Mouse (Mus musculus) T-helper 17 cell (primary cell): ENCODE results near the gene Serpinb9b.

Experiments used
- in situ Hi-C, 2 experiments: fragments of 300-600 bp; cut with MboI, MseI; formaldehyde crosslinking; loops; 1 replicate in 1 of 2; 2 replicates in 1 of 2; pipeline ENCODE4 v1.15.1; 2025; ENCODE audit warnings: high pct_unique_total_duplicates in 2 of 2

Serpinb9b gene

DNA sequence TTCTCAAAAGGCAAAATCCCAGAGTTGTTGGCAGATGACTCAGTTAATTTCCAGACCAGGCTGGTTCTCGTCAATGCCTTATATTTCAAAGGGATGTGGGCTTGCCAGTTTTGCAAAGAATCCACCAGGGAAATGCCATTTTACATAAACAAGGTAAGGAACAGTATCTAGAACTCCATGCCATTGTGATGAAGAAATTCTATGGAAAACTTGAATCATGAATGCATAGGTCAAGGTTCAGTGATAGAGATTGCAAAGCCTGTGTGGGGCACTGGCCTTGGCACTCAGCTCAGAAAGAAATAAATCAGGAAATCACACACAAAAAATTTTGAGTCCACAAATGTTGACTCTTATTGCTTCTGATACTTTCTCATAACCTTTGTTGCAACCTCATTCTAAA, 8.3 kb downstream of the Serpinb9b start:
- in situ Hi-C loops, result no loop called here

DNA sequence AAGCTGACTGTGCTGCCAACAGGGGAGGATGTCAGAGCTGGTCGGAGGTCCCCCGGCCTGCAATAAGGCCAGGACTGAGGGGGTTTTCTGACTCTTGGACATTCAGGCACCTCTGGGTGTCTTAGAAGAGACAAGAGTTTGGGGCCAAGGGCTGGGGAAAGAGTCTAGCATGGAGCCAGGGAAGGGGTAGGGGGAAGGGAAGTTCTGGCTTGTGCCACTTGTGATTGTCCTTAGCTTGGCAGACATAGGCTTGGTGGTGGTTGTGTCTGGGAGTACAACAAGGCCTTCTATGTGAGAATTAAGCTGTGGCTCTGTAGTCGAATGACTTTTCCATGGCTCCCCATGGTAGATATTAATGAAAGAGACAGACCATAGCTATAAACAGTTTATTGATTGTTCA, 16.3 kb downstream of the Serpinb9b start:
- in situ Hi-C loops, result no loop called here

DNA sequence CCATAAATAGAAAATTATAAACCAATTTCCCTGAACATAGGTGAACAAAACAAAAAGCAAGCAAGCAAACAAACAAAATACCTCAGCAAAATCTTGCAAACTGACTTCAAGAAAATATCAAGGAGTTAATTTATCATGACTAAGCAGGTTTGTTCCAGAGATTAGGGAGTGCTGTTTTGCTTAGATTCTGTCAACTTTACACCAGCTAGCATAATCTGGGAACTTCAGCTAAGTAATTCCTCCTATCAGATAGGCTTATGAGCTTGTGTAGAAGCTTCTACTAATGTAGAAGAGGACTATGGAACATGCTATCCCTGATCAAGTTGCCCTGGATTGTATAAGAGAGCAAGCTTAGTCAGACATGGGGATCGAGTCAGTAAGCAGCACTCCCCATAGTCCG, 20.0 kb downstream of the Serpinb9b start:
- in situ Hi-C loops, result no loop called here

DNA sequence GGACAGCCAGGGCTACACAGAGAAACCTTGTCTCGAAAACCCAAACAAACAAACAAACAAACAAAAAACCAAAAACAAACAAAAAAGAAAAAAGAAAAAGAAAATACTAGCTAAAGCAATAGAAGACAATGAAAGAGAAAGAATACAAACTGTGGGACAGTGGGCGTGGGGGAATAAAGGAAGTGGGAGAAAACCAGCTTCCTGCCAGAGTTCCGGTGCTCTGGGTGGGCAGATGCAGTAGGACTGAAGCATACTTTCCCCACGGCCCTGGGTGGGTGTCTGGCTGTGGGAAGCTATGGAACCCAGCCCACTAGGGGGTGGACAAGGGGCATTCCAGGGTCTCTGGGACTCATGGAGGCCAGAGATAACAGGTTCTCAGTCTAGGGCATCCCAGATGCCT, 21.0 kb downstream of the Serpinb9b start:
- in situ Hi-C loops, result no loop called here

DNA sequence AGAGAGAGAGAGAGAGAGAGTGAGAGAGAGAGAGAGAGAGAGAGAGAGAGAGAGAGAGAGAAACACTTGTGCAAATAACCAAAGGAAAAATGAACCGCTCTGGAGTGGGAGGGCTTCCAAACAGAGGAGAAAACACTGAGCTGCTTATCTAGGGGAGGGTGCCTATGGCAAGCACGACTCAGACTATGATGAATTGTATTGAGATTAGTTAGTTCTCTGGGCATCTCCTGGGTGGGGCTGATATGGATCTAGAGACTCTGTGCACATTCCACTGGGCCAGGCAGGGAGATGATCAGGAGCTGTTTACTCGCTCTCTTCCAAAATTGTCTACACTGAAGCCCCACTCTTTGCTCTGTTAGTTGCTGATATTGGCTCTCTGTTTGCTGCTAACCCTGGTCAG, 24.5 kb downstream of the Serpinb9b start:
- in situ Hi-C loops, result no loop called here

DNA sequence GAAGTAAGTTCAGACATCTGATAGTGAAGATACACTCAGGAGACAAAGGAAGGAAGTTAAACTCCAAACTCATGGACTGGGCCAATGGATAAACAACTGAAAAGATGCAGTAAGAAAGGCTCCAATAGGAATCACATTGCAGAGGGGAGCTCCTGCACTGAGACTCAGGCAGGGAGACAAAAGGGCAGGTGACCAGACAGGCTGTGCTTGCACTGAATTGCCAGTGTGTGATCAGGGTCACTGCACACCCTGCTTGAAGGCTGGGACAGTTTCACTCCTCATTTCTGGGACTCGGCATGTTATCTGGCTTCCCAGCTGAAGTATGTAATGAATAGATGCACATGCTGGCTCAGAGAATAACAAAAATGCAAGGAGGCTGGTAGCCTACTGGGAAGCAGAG, 35.8 kb downstream of the Serpinb9b start:
- in situ Hi-C loops, result no loop called here

DNA sequence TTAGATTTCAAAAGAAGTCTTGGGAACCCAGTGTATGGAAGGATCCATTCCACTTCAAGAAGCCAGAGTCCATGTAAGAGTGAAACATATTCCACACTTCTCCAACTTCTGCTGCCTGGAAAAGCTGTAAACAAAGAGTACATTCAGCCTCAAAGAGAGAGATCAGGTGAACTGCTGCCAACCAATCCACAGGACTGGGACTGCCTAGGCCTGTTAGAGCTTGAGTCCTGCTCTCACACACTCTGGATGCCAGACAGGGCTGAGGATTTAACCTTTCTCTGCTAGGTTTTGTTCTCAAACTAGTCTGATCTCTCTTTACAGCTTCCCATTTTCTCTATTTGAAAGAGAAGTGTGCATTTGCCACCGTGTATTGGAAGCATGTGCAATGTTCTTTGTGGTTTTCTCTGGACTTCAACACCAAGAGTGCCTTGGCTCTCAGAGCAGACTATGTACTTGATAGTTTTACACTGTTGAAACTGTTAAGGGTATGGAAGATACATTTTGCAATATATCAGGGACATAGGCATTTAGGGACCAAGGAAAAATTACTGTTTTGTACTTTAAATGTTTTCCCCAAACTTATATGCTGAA, 40.3 kb downstream of the Serpinb9b start:
- in situ Hi-C loops, result loop anchor here in 1 of 2 experiments (5.0 kb wide), 1 partner anchor 50 kb away; no protein-coding TSS in a partner anchor

DNA sequence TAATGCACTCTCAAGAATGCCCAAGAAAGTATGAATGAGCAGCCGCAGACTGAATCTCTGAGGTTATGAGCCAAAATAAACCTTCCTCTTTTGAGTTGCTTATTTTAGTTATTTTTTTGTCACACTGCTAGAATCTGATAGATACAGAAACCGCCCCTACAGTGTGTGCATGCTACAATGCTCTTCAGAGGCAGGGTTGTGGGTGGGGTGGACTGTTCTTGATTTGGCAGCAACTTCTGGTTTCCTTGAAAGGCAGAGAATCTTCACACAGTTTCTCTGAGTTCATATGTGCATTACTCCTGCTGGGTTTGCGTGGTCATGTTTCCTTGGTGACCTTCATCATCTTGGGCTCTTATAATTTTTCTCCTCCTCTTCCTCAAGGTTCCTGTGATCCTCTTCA, 40.9 kb downstream of the Serpinb9b start:
- in situ Hi-C loops, result loop anchor here in 1 of 2 experiments (5.0 kb wide), 1 partner anchor 51 kb away; no protein-coding TSS in a partner anchor

DNA sequence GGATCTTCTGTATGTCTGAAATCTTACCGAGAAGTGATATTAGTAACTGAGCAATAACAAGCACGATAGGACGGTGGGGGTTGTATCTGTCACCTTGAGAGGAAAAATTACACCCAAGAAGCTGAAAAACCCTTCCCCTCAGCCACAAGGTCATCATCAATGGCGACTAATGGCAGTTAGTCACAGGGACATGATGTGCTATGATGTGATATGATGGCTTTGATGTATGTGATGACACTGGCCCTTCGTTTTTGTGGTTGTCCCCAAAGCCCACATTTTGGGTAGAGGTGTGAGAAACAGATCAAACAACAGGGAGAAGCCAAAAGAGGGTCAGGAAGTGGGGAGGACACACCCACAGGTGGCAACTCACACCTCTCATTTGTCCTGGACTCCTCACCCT, 44.6 kb downstream of the Serpinb9b start:
- in situ Hi-C loops, result loop anchor here (5.0 to 10.0 kb wide), 4 partner anchors 89 to 1633 kb away; no protein-coding TSS in a partner anchor

DNA sequence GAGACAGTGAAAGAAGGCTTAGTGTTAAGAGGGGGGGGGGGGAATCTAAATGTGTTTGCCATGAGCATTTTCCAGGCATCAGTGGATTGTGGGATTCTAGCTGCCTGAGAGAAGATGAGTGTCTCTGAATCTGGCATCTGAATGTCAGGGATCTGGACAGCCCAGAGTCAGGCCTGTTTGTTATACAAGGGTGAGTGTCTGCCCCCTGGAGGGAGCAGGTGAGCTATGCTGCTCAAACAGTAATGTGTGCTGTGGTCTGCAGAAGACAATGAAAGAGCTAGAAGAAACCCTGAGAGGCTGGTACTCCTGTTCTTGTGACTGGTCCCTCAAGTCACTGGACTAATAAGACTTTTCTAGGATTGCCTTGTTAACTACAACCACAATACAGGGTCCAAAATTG, 46.8 kb downstream of the Serpinb9b start:
- in situ Hi-C loops, result loop anchor here (5.0 to 10.0 kb wide), 4 partner anchors 92 to 1631 kb away; no protein-coding TSS in a partner anchor

DNA sequence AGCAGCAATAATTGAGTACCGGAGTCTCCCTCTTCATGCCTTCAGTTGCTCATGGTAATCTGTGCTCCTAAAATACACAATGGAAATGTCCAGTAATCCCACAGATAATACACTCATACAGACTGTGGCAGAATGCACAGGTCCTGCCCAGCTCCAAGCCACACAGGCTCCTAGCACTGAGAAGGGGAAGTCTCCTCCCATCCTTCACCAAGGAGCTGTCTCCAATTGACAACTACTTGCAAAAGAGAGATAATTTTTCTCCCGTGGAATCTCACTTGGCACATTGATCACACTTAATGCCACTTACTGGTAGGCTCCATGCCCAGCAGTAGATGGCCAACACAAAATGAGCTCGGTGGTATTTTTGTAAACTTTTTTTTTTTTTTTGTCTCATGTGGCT, 49.0 kb downstream of the Serpinb9b start:
- in situ Hi-C loops, result loop anchor here (5.0 to 10.0 kb wide), 4 partner anchors 69 to 1629 kb away; no protein-coding TSS in a partner anchor

DNA sequence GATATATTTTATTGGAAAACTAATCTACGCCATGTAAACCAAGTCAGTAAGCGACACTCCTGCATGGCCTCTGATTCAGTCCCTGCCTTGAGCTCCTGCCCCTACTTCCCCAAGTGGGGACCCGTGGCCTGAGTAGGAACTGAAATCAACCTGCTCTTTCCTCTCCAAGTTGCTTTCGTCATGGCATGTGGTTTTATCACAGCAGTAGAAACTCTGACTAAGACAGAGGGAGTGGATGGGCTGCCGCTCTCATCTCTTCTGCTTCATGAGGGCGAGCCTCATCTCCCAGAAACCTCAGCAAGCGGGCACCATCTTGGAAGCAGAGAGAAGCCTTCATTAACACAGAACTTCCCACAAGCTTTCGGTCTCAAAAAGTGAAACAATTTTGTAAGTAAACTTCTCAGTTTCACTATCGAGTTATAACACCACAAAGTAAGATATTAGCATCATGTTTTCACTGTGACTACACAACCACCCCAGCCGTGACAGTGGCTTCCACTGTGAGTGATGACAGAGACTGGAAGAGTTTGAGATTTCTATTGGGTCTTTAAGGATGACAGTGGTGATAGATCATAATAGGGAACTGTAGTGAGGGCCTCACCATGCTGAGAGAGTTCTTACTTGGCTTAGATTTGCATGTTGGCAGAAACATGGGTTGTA, 49.9 kb downstream of the Serpinb9b start:
- in situ Hi-C loops, result loop anchor here (5.0 to 10.0 kb wide), 4 partner anchors 70 to 1628 kb away; no protein-coding TSS in a partner anchor

DNA sequence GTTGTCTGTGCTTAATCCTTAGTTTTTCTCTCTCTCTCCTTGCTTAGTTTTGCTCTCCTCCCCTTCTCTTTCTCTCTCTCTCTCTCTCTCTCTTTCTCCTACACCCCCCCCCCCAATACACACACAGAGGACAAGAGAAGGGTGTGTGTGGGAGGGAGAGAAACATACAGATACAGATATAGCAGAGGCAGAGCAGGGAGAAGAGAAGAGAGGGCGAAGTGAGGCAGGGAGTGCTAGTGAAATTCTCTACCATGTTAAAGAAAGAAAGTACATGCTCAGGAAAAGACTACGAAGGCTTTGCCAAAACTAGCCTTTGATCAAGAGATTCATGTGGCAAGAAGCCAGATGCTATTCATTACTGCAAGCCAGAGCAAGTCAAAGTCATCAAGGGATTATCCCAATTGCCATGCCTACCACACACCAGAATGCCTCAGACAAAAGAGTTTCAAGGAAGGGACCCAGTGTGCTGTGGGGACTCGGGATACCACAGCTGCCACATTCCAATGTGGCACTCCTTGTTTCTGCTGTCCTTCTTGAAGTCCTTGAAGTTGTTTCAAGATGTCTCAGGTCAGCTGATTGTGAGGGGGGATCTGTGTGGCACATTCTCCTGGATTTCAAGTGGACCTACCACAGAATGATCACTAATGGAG, 51.0 kb downstream of the Serpinb9b start, which contains the start of gene Serpinb1b:
Gene Serpinb1b, plus strand, starts transcription at position 520 of the 650 bp plus-strand sequence.
- in situ Hi-C loops, result loop anchor here (5.0 to 10.0 kb wide), 4 partner anchors 71 to 1627 kb away; no protein-coding TSS in a partner anchor

DNA sequence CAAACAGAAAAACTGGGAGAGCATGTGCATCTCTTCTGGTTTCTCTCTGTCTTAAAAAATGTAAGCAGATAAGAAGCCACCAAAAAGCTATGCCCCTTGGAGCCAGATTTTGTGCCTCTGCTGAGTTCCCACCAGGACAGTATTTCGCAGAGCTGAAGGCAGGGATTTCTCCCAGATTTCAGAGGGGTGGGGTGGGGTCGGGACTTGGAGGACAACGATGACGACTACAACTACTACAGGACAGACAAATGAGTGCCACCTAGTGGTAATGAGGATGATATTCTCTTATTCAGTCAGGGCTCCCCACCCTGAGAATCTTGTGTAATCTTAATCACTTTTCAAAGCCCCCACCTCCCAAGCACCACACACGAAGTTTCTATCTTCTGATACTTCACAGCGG, 52.2 kb downstream of the Serpinb9b start:
- in situ Hi-C loops, result loop anchor here (5.0 to 10.0 kb wide), 4 partner anchors 72 to 1625 kb away; no protein-coding TSS in a partner anchor

DNA sequence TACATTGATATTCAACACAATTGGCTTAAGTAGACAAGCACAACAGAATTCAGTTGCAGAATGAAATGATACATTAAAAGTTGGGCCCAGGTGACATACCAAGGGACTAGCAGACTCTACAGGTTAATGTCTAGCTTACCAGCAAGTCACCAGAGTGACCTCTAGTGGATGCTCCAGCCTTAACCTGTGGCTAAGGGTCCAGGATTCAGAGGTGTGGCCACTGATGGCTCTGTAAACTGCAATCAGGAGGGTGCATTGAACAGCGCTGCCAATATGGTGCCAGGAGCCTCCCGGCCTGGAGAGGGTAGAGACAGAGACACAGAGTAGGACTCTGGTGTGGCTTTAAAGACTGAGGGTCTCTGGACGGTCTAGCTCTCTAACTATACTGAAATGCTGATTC, 53.1 kb downstream of the Serpinb9b start:
- in situ Hi-C loops, result no loop called here

DNA sequence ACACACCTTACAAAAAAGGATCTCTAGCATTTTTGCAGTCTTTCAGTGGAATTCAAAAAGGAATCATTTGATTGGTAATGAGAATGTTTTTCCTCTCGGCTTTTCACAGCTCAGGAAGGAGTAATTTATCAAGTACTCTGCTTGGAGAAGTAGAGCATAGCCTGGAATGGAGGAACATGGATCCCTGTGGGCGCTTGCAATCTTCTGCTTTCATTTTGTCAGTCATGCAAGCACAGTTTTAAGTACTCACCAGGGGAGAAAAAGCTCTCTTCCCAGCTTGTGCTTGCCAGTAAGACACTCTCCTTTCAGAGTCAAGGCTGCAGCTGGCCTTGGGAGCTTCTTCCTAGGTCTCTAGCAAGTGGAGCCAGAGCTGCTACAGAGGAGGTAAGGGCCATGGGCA, 56.6 kb downstream of the Serpinb9b start:
- in situ Hi-C loops, result no loop called here

DNA sequence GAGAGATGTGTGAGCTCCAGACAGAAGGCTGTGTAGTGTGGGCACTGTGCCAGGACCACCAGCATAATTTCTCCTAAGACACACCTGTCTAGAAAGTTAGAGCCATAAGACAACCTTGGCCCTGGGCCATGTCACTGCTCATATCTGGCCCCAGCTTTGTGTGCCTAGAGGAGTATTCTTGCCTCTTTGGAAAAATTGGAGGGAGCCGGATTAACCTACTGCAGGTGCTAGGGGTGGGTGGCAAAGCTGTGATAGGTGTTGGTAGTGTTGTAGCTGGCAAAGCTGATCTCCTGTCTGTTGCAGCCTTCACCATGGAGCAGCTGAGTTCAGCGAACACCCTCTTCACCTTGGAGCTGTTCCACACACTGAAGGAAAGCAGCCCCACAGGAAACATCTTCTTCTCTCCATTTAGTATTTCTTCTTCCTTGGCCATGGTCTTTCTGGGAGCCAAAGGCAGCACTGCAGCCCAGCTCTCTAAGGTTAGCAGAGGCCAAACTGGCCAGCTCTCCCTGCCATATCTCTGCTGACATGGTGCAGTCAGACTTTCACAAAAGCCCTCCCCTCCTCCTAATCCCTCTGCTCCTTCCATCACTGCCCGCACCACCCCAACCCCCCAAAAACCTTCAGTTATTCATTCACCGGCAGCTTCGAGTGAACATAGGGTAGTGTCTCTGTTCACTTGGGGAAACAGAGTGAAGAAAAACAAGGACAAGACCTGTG, 57.9 kb downstream of the Serpinb9b start:
- in situ Hi-C loops, result no loop called here

DNA sequence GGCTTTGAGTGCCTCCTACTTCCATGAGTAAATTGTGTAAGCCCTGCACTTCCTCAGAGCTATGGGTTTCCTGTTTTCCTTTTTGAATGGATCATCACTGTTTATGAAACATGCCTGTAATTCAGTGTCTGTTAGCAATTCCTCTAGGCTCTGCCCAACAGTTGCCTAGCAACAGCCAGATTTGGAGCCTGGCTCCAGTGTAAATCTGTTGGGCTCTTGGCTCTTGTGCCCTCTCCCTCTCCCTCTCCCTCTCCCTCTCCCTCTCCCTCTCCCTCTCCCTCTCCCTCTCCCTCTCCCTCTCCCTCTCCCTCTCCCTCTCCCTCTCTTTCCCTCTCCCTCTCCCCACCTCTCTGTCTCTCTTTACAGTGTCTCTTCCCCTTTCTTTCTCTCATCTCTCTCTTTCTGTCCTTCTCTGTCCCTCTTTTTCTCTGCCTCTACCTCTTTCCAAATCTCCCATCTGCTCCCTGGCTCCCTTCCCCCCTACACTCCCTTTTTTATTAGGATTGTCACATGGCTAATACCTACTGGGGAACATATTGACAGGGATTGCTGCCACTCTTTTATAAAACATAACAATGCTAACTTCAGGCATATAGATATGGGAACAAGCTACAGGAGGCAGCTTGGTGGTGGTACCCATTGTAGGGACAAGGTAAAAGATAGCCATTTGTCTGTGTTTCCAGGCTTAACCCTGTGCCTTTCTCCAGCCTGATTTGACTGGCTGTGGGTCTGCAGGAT, 58.6 kb downstream of the Serpinb9b start:
- in situ Hi-C loops, result no loop called here

DNA sequence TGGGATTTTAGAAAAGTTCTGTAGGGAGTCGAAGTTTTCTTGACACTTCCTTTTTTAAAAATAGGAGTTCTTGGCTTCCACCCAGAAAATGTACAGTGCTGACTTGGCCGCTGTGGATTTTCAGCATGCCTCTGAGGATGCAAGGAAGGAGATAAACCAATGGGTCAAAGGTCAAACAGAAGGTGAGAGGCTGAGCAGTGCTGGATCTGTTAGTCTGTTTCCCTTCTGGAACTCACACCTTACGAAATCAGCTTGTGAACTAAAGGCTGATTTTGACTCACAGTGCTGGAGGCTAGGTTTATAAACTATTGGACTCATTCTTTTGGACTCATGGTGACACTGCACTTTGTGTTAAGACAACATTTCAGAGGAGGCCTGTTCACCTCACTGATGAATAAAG, 62.4 kb downstream of the Serpinb9b start:
- in situ Hi-C loops, result no loop called here

DNA sequence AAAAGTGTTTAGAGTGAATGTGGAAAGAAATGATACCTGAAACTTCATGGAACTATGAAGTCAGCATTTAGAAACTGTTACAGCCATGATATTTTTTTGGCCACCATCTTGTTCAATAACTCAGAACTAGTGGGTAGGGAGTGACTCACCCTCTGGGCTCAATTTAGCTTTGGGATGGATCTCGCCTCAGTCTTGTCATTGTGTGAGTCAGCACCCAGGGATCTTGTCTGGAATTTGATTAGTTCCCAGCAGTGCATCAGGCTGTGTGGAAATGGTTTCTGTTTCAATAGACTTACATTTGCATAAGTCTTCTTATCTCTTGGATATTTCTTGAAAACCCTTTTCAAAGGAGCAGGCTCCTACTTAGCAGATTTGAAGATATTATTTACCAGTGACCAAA, 63.3 kb downstream of the Serpinb9b start:
- in situ Hi-C loops, result no loop called here

DNA sequence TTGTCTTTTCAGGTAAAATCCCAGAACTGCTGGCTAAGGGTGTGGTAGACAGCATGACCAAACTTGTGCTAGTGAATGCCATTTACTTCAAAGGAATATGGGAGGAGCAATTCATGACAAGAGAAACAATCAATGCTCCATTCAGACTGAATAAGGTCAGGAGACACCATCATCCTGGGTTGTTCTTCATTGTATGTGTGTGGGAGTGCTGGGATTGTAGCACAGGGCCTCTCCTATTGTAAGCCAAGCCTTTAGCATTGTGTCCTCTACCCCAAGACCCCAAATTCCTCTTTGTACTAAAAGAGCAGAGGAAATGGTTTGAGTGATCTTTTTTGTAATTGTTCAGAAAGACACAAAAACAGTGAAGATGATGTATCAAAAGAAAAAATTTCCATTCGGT, 64.1 kb downstream of the Serpinb9b start:
- in situ Hi-C loops, result no loop called here
